Mouse (Mus musculus) brain, adult 2 months (tissue): ENCODE measurements around the gene Uspl1.

Experiments used
- DNase-seq: peaks from one replicate; pipeline ENCODE4 v3.0.0; 2011; ENCODE audit warnings: low read depth, low spot score

Uspl1 gene

GRCm38 (mm10) chr5:149168051-149168450 is 16.1 kb upstream of the Uspl1 start:
- DNase-seq: no peak

DNA sequence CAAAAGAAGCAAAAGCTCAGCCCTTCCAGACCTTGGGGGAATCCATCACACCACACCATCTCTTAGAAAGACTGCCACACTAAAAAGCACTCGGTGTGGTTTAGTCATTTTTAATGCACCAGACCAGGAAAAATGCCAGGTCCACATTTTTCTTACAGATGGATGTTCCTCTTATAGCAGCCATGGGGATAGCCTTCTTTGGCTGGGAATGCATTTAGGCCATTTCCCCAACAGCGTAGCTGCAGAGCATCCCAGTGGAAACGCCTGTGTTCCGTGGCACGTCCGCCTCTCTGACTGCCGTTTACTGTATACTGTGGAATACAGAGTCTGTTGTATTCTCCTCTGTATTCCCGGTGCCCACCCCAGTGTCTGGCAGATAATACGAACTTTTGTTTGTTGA is 15.3 kb upstream of the Uspl1 start:
- peak; percentile 76 for DNase-seq

GRCm38 (mm10) chr5:149170841-149171588 is 13.1 kb upstream of the Uspl1 start:
- DNase-seq: no peak

DNA sequence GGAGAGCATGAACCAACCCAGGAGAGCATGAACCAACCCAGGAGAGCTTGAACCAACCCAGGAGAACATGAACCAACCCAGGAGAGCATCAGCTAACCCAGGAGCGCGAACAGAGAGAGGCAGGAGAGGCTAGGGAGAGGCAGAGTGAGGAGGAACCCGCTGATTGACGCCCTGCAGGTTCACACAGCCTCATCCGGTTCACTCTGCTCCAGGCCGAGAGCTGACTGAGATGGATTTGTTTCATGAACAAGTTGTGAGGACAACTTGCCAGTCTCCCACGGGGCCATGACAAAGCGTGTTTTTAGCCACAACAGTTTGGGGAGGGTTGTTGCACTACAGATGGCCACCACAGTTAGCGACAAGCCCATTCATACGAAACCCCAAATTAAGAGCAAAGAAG is 11.9 kb upstream of the Uspl1 start:
- peak; percentile 9 for DNase-seq

GRCm38 (mm10) chr5:149174527-149174926 is 9.6 kb upstream of the Uspl1 start:
- DNase-seq: no peak

DNA sequence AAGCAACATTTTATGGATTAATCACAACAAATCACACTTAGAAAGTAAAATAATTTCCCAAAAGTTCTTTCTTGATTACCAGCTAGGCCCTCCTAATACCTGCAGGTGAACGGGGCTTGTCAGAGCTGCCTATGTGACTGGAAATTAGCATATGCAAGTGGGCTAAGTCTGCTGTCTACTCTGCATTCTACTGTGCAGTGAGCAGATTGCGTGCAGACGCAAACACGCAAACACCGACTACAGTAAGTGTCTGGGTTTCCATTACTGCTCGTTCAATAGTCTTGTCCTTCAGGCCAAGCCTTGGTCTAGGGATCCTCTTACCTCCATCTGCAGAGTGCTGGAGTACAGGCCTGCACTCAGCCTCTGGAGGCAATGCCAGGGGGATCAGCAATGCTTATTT is 8.4 kb upstream of the Uspl1 start:
- no peak for DNase-seq

- DNase-seq: no peak
These were observed 6.1 kb upstream of the Uspl1 start for GRCm38 (mm10) chr5:149178095-149178494.

DNA sequence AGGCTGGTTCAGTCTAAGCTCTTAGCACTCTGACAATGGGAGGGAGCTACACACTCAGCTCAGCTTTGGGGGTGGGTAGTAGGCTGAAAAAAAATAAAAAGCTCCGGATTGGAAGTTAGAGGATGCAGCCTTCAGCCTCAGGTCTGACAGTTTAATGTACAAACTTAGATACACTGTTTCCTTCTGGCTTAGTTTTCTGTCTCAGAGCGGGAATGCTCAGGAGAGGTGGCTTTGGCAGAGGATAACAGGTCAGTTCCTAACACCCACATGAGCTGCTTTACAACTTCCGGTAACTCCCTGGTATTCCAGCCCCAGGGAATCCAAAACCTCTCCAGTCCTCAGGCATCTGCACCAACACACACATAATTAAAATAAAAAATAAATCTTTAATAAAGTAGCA is 4.3 kb upstream of the Uspl1 start:
- no peak for DNase-seq

DNA sequence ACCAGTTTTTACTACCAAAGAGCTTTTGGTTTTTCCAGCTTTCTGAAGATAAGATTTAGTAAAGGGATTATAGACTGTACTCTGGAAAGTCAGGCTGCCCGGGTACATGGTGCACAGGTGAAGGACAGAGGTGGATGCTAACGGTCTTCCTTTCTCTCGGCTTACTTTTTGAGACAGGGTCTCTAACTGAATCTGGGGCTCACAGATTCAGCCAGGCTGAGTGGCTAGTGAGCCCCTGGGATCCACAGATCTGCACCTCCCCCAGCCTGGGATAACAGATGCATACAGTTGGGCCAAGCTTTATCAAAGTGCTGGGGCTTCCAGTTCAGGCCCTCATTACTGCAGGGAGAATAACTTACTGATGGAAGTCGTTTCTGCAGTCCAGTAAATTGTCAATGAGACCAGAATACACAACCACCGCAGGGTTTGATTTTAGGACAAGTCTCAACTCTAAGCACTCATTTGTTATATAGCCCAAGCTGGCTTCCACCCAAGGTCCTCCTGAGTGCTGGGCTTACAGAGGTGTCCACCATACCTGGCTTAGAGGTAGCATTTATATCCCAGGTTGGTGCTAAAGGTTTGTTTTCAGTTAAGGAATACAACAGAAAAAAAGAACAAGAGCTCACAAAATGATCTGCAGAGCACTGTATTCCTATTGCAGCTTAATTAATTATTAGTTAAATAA is 1.8 kb upstream of the Uspl1 start:
- DNase-seq: no peak

DNA sequence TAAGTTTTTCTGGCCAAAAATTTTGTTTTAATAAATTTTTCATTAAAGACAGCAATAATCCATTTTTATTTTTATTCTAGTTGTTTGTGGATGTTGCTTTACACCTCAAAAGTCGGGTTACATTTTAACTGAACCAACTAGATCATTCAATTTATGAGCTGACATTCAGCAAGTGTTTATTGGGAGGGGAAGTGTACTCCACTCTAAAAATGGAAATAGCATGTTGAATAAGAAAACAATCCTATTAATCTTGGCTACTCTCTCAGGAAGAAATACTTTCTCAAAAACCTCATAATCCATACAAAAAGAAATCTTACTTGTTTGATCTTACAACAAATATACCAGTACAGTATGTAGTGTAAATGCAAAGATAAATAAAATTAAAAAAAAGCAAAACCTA is 1.0 kb upstream of the Uspl1 start:
- no peak for DNase-seq

GRCm38 (mm10) chr5:149183721-149184103 is 438 bp upstream of the Uspl1 start:
- no peak for DNase-seq

GRCm38 (mm10) chr5:149184844-149185186 is 665 bp downstream of the Uspl1 start:
- DNase-seq: peak; percentile 62

DNA sequence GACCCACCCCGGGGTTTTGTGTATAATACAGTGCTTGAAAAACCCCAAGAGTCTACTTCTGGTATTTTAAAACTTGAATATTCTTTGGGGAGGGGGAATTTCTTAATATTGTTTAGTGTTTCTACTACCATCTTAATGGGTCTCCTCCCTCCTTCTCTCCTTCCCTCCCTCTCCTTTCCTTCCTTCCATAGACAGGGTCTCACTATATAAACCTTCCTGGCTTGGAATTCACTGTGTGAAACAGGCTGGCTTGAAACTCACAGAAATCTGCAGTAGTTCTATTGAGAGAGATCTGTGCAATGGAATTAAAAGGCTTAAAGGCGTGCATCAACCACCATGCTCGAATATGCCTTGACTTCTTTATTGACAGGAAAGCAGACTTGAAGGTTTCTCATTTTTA is 1.7 kb downstream of the Uspl1 start:
- no peak for DNase-seq

- DNase-seq: no peak
These were observed 6.0 kb downstream of the Uspl1 start for GRCm38 (mm10) chr5:149190160-149190559.

DNA sequence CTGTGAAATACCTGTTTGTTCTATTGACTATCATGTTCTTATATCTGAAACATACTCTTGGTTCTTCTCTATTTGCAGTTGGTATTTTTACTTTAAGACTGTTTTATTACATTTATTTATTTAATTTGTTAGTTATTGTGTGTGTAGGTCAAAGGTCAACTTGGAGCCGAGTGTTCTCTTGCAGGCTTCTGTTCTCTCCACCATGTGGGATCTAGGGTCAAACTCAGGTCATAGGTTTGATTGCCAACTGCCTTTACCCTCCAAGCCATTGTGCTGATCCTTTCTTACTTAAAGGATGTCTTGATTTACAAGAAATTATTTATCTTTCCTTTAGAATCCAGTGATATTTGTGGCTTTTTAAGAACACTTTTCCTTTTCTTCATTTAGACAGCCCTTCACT is 12.5 kb downstream of the Uspl1 start:
- DNase-seq: no peak

- DNase-seq: no peak
These were observed 14.6 kb downstream of the Uspl1 start for GRCm38 (mm10) chr5:149198782-149199181.

GRCm38 (mm10) chr5:149202941-149203340 is 18.8 kb downstream of the Uspl1 start:
- peak; percentile 79 for DNase-seq

DNA sequence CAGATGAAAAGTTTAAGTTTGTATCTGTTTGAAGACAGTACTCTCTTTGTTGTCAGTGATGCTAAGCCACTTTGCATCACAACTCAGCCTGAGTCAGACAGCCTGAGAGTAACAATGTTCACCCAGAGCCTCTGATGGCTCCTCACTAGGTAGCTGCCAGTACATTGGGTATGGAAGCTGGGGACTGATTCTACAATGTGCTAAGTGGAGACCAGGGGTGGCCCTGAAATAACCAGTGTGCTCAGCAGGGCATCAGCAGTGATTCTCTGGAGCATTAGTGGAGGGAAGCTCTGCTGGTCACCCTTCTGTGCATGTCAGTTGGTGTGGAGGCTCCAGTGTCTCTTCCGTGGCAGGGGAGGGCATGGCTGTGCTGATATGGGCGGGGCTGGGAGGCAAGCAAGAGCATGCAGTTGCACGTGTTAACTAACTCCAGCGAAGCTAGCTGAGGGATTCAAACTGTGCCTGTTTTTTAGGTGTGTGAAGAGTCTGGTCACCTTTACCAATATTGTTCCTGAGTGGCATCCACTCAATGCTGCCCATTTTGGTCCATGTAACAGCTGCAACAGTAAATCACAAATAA is 19.7 kb downstream of the Uspl1 start:
- no peak for DNase-seq

DNA sequence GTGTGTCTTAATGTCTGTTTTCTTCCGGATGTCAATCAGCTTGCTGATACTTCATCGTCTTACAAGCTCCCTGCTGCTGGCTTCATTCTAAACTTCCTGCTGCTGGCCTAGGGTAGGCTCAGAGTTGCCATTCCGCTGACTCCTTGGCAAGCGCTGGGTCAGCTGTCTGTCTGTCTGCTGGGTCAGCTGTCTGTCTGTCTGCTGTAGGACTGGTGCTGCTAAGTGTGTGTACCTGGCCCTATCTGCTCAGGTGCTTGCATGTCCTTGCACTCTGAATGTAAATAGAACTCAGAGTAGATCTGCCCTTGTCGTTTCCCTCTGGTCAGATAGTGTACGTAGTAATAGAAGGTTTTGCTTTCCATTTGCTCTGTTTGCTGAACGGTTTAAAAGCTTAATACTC is 20.7 kb downstream of the Uspl1 start:
- no peak for DNase-seq

DNA sequence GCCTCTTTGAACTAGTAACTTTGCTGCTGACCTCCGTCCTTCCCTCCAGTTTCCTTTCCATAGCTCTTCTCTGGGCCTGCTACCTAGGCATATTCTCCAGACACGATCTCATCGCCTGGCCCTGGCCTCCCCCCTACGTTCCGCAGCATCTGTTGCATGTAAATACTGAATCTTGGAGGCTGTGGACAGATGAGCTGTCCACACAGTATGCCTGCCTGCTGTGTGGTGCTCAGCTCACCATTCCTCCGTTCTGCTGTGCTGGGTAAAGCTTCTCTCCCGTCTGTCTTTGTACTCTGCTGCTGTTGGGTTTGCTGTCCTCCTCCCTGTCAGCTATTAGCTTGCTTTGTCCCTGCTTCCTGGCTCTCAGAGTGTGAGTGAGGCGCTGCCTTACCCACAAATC is 21.1 kb downstream of the Uspl1 start:
- peak; percentile 31 for DNase-seq

DNA sequence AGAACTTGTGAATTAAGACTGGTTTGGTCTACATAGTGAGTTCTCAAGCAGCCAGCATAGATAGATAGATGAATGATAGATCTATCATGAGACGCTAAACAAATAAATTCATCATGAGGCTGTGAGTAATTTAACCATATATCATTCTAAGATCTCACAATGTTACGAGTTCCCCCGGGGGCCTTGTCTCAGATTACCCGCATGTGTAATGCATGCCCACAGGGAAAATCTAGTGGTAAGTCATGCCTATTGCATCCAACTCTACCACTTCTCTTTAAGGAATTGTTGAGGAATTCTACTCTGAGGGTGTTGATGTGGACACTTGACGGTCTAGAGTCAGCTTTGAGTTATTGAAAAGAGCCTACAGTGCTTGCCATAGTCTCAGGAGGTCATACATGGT is 22.1 kb downstream of the Uspl1 start:
- DNase-seq: no peak

- DNase-seq: peak; percentile 28
These were observed 23.5 kb downstream of the Uspl1 start for GRCm38 (mm10) chr5:149207661-149208060.

DNA sequence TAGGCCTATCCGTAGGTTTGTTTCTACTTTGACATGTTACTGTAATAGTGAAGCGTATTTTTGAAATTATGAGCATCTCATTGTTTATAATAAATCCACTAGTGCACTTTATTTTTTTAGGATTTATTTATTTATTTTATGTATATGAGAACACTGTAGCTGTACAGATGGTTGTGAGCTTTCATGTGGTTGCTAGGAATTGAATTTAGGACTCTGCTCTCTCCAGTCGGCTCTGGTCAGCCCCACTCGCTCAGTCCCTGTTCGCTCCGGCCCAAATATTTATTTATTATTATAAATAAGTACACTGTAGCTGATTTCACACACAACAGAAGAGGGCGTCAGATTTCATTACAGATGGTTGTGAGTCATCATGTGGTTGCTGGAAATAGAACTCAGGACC is 24.6 kb downstream of the Uspl1 start:
- DNase-seq: no peak
